Mouse (Mus musculus) liver, embryonic 11.5 days (tissue): ENCODE measurements around the gene Scarf1. TPM values are rescaled to one million over a fixed set of nuclear protein-coding genes. Genes with fewer than 3 reads are reported as not detected.
A peak's percentile ranks its signal among the peaks of the same experiment; 100 is the strongest.

Source experiments
- ATAC-seq: fragments of 200-750 bp; cut with Nextera tagmentation; replicated peaks from 2 replicates; pipeline ENCODE4 v1.8.0; 2017; ENCODE audit warnings: moderate number of reproducible peaks, mild to moderate bottlenecking, moderate TSS enrichment, moderate library complexity; ENCODE audit not compliant: low FRiP score
- DNase-seq: peaks from one replicate; pipeline ENCODE4 v3.0.0-alpha.2; 2017; ENCODE audit warnings: low spot score
- H3K27ac ChIP-seq: fragments of 300-500 bp; sonication (generic); 2 replicates; pipeline ENCODE4 v1.5.1; 2014; ENCODE audit warnings: mild to moderate bottlenecking, low read depth, low read length, control low read depth
- H3K27me3 ChIP-seq: fragments of 300-500 bp; sonication (generic); replicated peaks from 2 replicates; pipeline ENCODE4 v1.6.1; 2014; ENCODE audit warnings: low read length, mixed read lengths; ENCODE audit not compliant: control insufficient read depth, insufficient read depth
- H3K36me3 ChIP-seq: fragments of 300-500 bp; sonication (generic); 2 replicates; pipeline ENCODE4 v1.6.1; 2014; ENCODE audit warnings: mild to moderate bottlenecking, low read length, moderate library complexity, mixed read lengths; ENCODE audit not compliant: control insufficient read depth, insufficient read depth
- H3K4me1 ChIP-seq: fragments of 300-500 bp; sonication (generic); replicated peaks from 2 replicates; pipeline ENCODE4 v1.6.1; 2014; ENCODE audit warnings: low read length, mixed read lengths; ENCODE audit not compliant: control insufficient read depth, insufficient read depth
- H3K4me2 ChIP-seq: fragments of 300-500 bp; sonication (generic); 2 replicates; pipeline ENCODE4 v1.6.1; 2014; ENCODE audit warnings: mild to moderate bottlenecking, control low read depth, moderate library complexity
- H3K4me3 ChIP-seq: fragments of 300-500 bp; sonication (generic); 2 replicates; pipeline ENCODE4 v1.5.1; 2014; ENCODE audit warnings: low read depth, low read length, control low read depth
- H3K9ac ChIP-seq: fragments of 300-500 bp; sonication (generic); 2 replicates; pipeline ENCODE4 v1.6.1; 2014; ENCODE audit warnings: low read depth, low read length, control low read depth
- H3K9me3 ChIP-seq: fragments of 300-500 bp; sonication (generic); 2 replicates; pipeline ENCODE4 v1.6.1; 2016; ENCODE audit warnings: low read length, inconsistent platforms, mixed read lengths; ENCODE audit not compliant: control insufficient read depth
- WGBS: fragments of 180-500 bp; shearing (Covaris S2); extraction: QIAGEN DNeasy Blood & Tissue Kit; methylation state at CpG from one replicate; pipeline ENCODE4 v1.1.7; 2014; 5-methylcytosine and 5-hydroxymethylcytosine counted together
- polyA plus RNA-seq: library from polyadenylated mRNA; unstranded; fragments of >200 nt; fragmentation: Nextera tagmentation; extraction: Ambion mirVana; gene quantifications from 2 replicates; pipeline ENCODE4 v1.2.1, GENCODE M21; 2014

The Scarf1 gene
- polyA plus RNA-seq, 1 experiment from 2014 or later = 7.0 TPM

DNA sequence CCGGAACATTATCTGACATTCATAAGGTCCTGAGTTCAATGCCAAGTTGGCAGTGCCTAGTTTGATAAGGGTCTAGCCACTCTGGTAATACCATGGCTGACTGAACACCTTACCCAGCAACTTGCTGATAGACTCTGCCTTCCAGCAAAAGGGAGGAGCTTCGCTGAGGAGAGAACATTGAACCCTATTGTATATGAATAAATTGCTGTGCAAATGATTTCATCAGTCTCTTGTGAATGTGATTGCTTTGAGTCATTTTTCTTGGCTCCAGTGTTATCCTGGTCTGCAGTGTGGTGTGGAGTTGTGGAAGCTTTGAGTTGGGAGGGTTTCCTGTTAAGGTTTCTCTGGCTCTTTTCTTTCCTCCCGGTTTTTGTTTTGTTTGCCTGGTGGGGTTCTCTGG, 42.7 kb upstream of the Scarf1 start:
- 93% methylated on average over 3 of the region's 3 CpGs for WGBS
- Histone ChIP-seq H3K4me1 (peaks cover 14% of the 10 kb centered on the region), H3K27ac (no peak overlapping the region), H3K27me3 (no peaks in the 10 kb centered on the region), H3K9ac (no peak overlapping the region), H3K36me3 (peaks cover 6% of the 10 kb centered on the region; the same call in 1 of the 2 replicates), H3K4me3 (no peak overlapping the region), H3K9me3 (no peaks in the 10 kb centered on the region; the same call in 1 of the 2 replicates), H3K4me2 (no peak overlapping the region)
- no peak for DNase-seq
- ATAC-seq = no peak

DNA sequence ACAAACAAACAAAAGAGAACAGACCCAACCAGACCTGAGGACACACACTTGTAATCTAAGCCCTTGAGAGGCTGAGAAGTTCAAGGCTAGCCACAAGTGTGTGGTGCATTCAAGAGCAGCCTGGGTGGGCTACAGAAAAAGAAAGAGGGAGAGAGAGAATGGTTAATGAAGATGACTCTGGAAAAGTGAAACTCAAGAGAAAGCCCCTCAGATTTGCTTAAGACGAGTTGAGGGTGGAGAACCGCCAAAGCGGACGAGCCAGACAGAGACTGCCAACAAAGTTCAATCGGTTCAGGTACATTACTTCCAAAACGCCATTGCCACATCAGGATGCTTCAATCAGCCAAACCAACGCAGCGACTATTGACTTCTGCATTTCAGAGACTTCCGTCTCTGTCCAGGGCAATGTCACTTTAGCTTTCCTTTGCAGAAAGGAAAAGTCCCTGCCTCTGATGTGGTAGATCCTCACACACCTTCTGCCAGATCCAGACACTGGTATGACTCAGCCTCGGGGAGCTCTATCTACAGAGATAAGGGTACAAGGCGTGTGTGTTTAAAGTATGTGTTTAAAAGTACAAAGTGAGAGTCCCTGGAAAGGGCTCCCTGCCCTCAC, 40.8 kb upstream of the Scarf1 start:
- no peak overlapping the region for H3K9ac ChIP-seq
- no peak overlapping the region for H3K27ac ChIP-seq
- H3K9me3 ChIP-seq = no peaks in the 10 kb centered on the region
- 57% methylated on average over 11 of the region's 11 CpGs for WGBS
- ATAC-seq = no peak; the same call in 1 of the 2 replicates
- no peaks in the 10 kb centered on the region for H3K27me3 ChIP-seq
- no peaks in the 10 kb centered on the region for H3K36me3 ChIP-seq
- DNase-seq = peak; percentile 29
- H3K4me3 ChIP-seq = no peak overlapping the region
- H3K4me1 ChIP-seq = peaks cover 11% of the 10 kb centered on the region
- peak overlapping the region; percentile 2; the same call in 1 of the 2 replicates for H3K4me2 ChIP-seq

DNA sequence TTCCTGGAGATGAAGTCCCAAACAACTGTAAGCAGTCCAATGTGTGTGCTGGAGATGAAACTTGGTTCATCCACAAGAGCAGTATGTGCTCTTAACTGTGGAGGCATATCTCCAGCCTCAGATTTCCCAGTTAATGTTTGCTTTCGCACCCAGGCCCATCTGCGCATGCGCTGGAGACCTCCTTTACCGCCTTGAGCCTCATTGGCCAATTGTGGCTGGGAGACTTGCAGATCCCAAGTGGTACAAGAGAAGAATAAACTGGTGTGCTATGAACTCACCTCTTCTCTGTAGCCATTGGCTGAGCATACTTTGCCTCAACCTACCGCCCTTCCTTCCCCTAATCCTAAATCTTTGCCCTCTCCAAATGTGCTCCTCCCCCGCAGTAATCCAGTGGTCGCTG, 40.0 kb upstream of the Scarf1 start:
- ATAC-seq (no peak), DNase-seq (peak; percentile 31)
- Histone ChIP-seq H3K4me3 (no peak overlapping the region), H3K9me3 (no peaks in the 10 kb centered on the region), H3K4me2 (no peak overlapping the region), H3K27me3 (no peaks in the 10 kb centered on the region), H3K4me1 (peaks cover 8% of the 10 kb centered on the region; the same call in 1 of the 2 replicates), H3K36me3 (no peaks in the 10 kb centered on the region), H3K9ac (no peak overlapping the region), H3K27ac (no peak overlapping the region)
- WGBS = 67% methylated on average over 7 of the region's 7 CpGs

DNA sequence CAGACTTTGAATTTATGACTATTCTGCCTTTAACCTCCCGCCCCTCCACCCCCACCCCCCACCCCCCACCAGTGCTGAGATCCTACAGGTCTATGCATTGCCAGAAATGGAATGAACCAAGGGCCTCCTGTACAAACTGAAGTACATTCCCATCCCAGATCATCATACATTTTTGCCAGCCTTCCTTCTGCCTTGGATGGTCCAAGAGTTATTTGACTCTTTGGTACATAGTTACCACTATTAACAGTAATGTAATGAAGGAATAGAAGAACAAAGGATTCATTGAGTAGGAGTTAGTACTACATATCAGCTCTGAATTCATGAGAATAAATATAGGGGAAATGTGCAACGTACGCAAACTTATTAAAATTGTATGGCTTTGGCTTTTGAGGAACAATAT, 27.1 kb upstream of the Scarf1 start:
- no peaks in the 10 kb centered on the region for H3K9me3 ChIP-seq
- ATAC-seq (0 out of 2 replicates have a peak, but pooled peaks have one; percentile 5), DNase-seq (no peak)
- H3K4me1 ChIP-seq = peaks cover 6% of the 10 kb centered on the region
- H3K36me3 ChIP-seq = peaks cover 19% of the 10 kb centered on the region
- H3K9ac ChIP-seq = no peak overlapping the region
- H3K4me2 ChIP-seq = peak overlapping the region; percentile 51
- H3K4me3 ChIP-seq = peak overlapping the region; percentile 99; the same call in 1 of the 2 replicates
- H3K27ac ChIP-seq = no peak overlapping the region
- H3K27me3 ChIP-seq = no peaks in the 10 kb centered on the region
- WGBS = 24% methylated on average over 3 of the region's 3 CpGs

DNA sequence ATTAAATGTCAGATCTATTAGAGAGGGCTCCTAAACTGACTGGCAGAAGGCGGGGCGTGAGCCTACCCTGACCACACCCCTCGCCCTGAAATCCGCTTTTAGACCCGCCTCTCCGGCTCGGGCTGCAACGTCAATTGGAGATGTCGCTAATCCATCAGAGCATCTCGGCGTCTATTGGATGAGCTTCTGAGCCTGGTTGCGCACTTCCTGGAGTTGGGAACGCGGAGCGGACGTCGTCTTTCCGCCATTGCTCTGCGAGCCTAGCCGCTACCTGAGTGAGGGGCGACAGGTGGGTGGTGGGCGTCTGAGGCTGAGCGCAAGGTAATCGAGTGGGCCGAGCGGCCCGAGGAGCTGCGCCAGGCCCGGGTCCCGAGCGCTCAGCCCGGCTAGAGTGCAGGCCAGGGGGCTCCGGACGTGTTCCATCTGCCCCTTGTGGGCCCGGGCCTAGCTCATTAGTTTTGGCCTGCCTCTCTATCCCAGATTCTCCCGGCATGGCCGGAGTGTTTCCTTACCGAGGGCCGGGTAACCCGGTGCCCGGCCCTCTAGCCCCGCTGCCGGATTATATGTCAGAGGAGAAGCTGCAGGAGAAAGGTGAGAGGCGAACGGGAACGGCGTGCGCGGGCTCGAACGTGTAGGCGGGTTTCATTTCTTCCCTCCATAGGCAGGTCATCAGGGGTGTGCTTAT, 26.6 kb upstream of the Scarf1 start, which contains the start of gene Prpf8:
Prpf8 (plus strand) TSS at position 216 of the 685 bp plus-strand sequence.
- peak; percentile 91 for DNase-seq
- WGBS = under 1% methylated on average over 52 of the region's 52 CpGs

DNA sequence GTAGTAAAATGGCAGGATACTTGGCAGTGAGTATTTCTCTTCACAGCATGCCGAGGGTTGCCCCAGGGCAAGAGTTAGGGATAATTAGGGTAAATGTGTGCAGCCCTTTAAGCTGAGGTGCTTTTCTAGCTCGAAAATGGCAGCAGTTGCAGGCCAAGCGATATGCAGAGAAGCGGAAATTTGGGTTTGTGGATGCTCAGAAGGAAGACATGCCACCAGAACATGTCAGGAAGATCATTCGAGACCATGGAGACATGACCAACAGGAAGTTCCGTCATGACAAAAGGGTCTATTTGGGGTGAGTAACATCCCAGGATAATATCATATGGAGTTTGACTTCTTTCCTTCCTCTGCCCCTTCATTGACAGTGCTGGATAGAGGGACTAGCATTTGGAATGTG, 25.8 kb upstream of the Scarf1 start:
- H3K27me3 ChIP-seq = no peaks in the 10 kb centered on the region
- WGBS = 26% methylated on average over 6 of the region's 6 CpGs
- peak overlapping the region; percentile 99 for H3K4me3 ChIP-seq
- ATAC-seq (no peak), DNase-seq (peak; percentile 30)
- peaks cover 6% of the 10 kb centered on the region for H3K4me1 ChIP-seq
- H3K9ac ChIP-seq = peak overlapping the region; percentile 99
- H3K4me2 ChIP-seq = peak overlapping the region; percentile 88
- H3K27ac ChIP-seq = no peak overlapping the region
- no peaks in the 10 kb centered on the region for H3K9me3 ChIP-seq
- peaks cover 32% of the 10 kb centered on the region for H3K36me3 ChIP-seq

More for the DNA sequence above, 26.6 kb upstream of the Scarf1 start, which contains the start of gene Prpf8:
- H3K4me3 ChIP-seq = peak within 1 kb of the TSS; percentile 99
- peak within 1 kb of the TSS; percentile 70 for H3K27ac ChIP-seq
- H3K4me1 ChIP-seq = peaks cover 6% of the 10 kb centered on the region
- peak within 1 kb of the TSS; percentile 99 for H3K9ac ChIP-seq
- H3K4me2 ChIP-seq = peak within 1 kb of the TSS; percentile 88
- H3K36me3 ChIP-seq = peaks cover 24% of the 10 kb centered on the region
- H3K27me3 ChIP-seq = no peaks in the 10 kb centered on the region
- peak; percentile 99 for ATAC-seq
- no peaks in the 10 kb centered on the region for H3K9me3 ChIP-seq

DNA sequence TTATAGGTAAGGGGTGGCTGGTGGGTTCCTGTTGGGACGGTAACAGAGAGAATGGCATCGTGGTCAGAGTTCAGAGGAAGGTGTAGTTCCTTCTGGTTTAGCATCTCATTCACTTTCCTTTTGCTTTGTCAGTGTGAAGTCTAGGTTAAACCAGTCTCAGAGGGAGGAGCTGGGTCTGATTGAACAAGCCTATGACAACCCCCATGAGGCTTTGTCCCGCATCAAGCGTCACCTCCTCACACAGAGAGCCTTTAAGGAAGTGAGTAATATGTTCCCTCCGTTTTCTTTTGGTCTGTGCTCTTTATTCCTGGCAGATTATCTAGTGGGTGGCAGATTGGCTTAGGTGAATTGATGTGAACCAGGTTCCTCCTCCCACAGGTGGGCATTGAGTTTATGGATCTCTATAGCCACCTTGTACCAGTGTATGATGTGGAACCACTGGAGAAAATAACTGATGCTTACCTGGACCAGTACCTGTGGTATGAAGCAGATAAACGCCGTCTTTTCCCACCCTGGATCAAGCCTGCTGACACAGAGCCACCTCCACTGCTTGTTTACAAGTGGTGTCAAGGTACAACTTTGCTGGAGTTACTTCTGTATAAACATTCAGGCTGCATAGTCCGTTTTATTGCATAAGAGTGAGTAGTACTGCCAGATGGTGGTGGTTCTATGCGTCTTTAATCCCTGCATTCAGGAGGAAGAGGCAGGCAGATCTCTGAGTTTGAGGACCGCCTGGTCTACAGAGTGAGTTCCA, 18.9 kb upstream of the Scarf1 start:
- DNase-seq (no peak), ATAC-seq (no peak)
- no peak overlapping the region for H3K9ac ChIP-seq
- no peaks in the 10 kb centered on the region for H3K27me3 ChIP-seq
- H3K4me1 ChIP-seq = no peaks in the 10 kb centered on the region
- H3K4me2 ChIP-seq = no peak overlapping the region
- 88% methylated on average over 10 of the region's 10 CpGs for WGBS
- H3K27ac ChIP-seq = no peak overlapping the region
- H3K9me3 ChIP-seq = no peaks in the 10 kb centered on the region
- H3K36me3 ChIP-seq = peaks cover 93% of the 10 kb centered on the region
- no peak overlapping the region for H3K4me3 ChIP-seq

DNA sequence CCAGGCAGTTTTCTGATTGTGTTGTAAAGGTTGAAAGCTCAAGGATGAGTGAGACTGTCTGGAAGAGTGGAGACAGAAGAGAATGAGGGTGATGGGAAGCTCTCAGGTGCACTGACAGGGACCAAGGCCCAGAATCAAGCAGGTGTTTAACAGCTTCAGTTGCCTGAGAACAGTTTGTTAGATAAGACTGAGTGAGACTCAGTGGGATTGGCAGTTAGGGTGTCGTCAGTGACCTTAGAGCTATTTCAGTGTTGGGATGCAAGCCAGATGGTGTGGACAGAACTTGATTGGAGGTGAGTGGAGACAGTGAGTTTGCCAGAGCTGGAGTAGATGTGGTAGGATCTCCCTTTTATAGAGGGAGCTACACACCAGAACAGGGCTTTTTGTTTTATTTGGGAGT, 15.2 kb upstream of the Scarf1 start:
- H3K4me3 ChIP-seq = no peak overlapping the region
- no peaks in the 10 kb centered on the region for H3K27me3 ChIP-seq
- no peak for ATAC-seq
- no peaks in the 10 kb centered on the region for H3K9me3 ChIP-seq
- no peak overlapping the region for H3K9ac ChIP-seq
- H3K4me2 ChIP-seq = no peak overlapping the region
- peak; percentile 21 for DNase-seq
- WGBS = 70% methylated on average over 1 of the region's 1 CpGs
- no peaks in the 10 kb centered on the region for H3K4me1 ChIP-seq
- H3K36me3 ChIP-seq = peaks cover 92% of the 10 kb centered on the region
- H3K27ac ChIP-seq = no peak overlapping the region
